Mouse (Mus musculus) cerebellum, postnatal 36 days (tissue): ENCODE measurements around the gene Adgrv1.

Experiments
- DNase-seq, 2 experiments: peaks; one replicate each; pipeline ENCODE4 v3.0.0; 2021 to 2022; ENCODE audit warnings: mixed read lengths in 2 of 2

Gene Adgrv1

DNA sequence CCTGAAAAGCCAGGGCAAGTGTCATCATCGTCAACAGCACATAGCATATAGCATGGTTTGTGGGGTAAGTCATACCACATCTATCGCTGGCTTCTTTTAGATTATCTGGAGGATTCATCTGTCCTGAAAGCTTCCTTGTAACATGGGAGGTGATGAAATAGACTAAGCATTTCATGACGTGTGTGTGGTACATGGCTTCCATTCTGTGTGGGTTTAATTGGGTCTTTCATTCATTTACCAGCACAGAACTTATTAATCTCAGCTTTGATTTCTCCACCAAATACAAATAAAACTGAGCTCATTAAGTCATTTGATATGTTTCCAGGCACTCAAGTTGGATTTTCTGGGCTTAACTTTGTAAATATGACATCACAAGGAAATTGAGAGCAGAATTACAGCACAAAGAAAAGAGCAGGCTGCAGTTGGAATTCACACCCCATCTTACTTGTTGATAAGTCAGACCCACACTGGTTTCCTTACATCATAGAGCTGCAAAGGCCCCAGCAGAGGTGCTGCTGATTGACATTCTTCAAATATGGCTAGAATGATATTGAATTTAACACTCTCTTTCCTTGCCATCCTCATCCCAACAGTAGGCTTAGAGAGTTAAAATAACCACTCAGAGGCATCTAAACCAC, 396.1 kb downstream of the Adgrv1 start:
- no peak for DNase-seq

DNA sequence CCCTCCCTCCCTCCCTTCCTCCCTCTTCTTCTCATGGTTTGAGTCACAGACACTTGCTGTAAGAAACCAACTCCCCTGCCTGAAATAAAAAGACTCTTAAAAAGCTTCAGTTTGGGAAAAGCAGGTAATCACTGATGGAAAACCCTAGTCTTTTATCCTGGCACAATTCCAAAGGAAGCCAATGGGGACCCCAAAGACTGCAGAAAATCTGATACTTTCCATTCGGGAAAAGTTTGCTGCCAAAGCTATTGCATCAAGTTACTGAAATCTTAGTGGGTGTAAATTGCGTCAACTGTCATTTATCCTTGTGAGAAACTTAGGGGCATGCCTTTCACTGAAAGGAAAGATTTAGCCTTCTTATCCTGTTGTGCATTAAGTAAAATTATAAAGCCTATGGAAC, 398.9 kb downstream of the Adgrv1 start:
- no peak for DNase-seq

DNA sequence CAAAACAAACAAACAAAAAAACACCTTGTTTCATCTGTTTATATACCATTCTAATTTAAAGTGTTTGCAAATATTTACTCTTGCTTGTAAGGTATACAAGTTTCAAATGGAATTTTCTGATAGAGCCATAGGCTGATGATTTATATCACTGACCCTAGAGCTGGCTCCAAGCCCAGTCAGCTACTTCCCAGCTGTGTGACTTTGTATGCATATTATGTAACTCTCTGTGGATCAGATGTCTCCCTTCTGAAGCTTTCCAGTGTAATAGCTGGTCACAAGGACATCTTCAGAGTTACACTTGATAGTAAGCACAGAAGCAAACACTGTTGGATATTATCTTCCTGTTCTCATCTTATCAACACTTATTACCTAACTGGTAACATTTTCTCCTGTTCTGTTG, 400.1 kb downstream of the Adgrv1 start:
- no peak for DNase-seq

DNA sequence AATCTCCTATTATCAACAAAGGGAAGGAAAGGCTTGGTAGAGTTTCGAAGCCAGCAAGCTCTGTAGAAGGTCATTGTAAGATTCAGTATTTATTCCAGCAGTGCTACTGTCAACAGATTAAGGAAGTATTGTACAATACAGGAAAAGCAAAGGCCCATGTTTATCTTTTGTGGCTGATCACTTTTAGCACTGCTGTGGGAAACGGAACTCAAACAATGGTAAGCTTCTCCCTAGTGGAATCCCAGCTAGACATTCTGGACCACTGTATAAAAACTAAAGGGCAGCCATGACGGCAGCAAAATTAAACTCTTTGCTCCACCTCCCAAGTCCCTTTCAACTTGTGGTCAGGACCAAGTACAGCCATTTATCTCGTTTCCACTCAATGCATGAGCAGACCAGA, 402.8 kb downstream of the Adgrv1 start:
- DNase-seq, result no peak

DNA sequence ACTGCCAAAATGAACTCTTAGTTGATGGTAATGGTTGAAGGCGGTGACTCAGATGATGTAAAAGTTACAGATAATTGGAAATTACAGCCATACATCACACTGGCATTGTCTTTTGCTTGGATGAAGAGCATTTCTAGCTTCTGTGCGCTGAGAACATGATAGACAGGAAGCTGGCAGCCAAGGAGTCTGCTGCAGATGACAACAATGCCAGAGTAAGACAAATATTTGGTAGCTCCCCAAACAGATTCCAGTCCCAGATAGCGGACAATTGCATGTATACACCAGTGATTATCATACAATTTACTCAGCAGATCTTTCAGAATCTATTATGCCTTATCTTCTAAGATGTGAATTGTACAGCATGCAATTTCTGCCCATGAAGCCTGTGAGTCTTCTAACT, 409.2 kb downstream of the Adgrv1 start:
- DNase-seq, result no peak

DNA sequence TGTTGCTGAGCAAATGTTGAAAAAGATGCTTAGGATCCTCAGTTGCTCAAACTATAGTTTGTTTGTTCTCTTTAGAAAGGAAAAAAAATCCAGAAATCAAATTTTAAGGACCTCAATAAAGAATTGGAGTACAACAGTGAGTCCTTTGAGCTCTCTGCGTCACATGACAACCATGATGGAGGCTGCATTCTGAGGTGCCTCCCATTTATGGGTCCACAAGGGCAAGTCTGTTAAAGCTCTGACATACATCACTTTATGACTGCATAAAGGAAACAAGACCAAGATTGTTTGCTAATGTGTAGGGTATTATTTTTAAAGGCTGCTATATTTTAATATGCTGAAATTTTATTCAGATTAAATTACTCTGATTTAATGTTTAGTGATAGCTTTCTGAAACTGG, 410.6 kb downstream of the Adgrv1 start:
- no peak for DNase-seq

DNA sequence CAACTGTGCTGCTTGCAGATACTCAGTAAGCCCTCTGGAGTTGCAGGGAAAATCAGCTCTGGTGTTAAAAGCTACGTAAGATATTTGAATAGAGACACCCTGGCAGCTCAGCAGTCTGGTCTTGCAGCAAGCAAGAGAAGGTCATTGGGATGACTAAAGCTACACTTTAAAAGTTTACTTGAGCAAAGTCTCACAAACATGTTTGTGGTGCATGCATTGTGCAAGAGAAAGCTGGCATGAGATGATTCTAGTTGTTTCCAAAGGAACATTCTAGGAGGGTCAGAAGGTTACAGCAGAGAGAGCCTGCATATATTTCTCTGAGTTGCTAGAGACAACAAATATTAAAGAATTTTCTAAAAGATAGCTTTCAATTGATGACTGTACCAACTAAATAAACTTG, 421.5 kb downstream of the Adgrv1 start:
- DNase-seq, result no peak

DNA sequence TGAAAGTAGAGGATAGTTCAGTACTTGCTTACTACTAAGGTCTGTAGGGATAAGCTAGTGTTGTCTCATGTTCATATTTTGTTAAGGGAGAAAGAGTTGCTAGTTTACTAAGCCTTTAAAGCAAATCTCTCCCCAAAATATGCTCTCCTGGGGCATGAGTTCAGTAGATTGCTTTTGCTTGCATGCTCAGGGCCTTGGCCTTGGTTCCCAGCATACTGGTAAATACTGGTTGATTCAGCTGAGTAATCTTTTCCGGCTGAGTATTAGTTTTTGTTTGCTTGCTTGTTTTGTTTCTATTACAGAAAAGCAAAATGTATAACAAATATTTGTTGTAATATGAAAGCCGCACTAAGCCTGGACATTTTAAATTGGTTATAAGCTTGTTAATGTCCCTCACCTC, 422.4 kb downstream of the Adgrv1 start:
- DNase-seq, result no peak

DNA sequence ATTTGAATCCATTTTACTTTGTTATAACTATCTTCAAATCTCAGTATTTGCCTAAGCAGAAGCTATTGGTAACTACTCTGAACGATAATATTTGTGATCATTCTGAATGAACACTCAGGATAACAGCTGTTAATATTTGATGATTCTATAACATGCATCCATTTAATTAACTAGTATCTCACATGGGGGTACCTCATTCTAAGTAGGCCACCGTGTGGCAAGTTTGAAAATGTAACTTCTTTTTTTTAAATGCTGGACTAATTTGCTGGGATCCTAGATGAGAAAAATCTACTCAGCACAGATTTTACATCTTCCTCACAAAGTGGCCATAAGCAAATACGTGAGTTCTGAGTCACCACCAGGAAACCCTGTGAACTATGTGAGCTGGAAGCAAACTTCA, 423.1 kb downstream of the Adgrv1 start:
- DNase-seq, result no peak

DNA sequence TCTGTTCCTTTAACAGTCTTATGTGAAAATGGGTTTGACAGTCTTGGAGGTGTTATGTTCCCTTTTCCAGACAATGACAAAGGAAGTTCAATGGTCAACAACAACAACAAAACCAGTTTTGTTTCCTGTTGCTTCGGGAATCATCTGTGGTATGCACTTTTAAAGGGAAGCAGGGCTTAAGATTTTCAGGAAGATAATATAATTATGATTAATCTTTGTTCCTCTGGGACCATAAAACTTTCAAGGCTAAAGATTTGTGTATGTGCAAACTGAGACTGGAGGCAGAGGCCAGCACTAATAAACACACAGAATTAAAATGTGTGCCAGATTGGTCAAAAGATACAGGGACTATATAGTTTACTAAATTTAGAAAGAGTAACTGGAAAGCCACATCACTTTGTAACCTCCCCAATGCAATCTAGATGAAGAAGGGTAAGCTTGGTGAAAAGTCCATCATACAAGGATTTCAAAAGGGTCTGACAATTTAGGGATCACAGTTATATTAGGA, 424.8 kb downstream of the Adgrv1 start:
- no peak for DNase-seq

DNA sequence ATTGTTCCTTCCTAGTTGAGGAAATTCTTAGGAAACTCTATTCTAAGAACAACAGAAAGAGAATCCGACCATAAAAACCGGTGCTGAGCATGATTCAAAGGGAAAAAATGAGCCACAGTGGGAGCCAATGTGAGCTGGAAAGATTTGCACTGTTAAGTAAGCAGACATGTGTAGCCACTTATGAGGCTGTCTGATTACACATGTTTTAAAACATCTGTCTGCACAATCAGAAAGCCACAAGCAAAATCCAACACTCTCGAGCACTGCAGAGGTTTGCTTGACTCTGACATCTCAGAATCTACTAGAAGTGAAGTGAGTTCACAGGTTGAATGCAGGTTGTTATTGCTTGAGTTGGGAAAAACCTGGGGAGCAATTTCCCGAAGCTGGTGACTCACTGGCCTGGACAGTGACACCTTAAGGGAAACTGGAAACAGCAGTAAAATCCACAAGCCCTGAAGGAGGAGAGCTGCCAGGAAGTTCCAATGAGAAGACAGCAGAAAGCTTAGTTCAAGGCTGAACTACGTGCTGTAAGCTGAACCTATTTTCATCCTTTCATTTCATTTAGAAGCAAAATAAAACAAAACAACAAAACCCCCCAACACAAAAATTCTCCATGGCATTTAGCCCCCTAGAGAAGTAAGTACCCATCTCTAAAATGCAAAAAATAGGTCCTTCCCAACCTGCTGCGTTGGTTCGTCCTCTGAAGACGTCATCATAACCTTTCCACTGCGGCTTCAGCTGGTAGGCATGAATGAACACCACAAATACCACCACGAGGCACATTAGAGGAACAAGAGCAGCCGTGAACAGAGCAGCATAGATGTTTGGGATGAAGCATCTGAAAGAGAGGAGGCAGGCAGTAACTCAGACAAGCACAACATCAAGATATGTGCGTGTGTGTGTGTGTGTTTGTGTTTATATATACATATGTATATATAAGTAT, 450.7 kb downstream of the Adgrv1 start:
- DNase-seq, result no peak

DNA sequence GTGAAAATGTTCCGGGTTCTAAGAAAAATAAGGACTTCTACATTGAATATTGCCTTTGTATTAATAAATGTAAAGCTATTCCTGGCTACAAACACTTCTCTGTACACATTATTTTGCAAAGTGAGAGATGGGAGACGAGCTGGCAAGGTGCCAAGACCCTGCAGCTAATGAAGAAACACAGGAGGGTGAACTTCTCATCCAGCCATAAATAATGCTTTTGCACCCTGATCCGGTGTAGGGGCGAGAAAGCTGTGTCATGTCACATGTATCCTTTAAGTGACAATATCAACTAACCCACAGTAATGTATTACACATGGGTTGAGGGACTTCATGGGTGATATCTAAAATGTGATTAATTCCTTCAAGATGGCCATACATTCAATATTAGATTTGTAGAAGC, 451.5 kb downstream of the Adgrv1 start:
- no peak for DNase-seq

DNA sequence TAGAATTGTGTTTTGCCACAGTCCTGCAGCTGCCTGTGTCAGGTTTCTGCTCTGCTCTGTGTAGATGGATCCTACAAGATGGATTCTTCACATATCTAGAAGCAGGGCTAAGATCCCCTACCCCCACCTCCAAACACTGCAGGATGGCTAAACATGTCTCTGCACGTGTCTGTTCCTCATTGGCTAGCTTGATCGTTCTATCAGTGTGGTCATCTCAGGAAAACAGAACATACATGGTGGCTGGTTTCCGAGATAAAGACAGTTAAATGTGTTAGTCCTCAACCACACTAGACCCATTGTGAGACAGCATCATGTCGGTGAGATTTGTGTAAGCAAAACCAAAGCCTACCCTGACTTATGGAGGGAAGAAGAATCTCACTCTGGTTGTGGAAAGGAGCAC, 456.1 kb downstream of the Adgrv1 start:
- DNase-seq, result no peak

DNA sequence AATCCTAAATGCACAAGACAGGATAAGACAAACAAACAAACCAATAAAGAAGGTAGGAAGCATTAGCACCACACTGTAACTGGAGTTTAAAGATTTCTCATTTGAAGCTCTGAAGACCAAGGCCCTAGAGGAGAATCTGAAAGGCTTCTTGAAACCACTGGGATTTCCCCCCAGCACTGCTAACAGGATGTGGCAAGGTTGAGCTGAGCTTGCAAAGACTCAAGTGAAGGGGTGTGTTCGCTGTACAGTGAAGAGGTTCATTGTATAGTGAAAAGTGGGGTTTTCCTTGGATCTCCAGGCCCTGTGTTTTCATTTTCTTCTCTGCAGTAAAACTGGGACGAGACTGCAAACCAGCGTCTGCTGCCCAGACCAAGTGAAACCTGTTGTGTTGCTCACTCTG, 456.9 kb downstream of the Adgrv1 start:
- no peak for DNase-seq

DNA sequence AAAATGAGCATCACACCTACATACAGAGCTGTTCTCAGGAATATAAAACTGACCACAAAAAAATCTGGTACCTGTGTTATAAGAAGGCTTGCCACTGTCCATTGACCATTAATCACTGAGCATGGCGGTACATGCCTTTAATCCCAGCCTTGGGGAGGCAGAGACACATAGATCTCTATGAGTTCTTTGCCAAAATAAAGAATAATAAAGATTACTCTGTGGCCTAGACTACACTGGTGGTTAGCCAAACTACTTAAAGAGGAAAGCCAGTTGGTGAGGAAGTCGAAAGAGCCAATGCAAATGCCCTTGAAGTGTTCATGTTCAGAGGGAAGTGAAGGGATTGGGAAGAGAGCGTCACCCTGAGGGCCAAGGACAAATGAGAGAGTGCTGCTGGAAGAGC, 461.8 kb downstream of the Adgrv1 start:
- DNase-seq, result no peak

DNA sequence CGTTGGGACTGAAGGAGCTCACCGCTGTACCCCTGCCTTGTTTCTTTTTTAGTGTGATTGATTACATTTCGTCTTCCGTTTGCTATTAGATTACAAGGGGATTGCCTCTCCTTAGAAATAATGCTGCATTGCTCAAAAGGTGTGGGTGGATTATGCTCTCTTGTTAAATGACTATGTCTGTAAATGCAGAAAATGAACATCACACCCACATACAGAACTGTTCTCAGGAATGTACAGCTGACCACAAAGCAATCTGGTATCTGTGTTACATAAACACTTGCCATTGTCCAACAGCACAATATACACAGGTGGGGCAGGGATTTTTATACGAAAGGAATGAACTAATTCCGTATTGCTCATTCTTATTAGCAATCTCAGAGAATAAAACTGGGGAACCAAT, 465.5 kb downstream of the Adgrv1 start:
- no peak for DNase-seq

DNA sequence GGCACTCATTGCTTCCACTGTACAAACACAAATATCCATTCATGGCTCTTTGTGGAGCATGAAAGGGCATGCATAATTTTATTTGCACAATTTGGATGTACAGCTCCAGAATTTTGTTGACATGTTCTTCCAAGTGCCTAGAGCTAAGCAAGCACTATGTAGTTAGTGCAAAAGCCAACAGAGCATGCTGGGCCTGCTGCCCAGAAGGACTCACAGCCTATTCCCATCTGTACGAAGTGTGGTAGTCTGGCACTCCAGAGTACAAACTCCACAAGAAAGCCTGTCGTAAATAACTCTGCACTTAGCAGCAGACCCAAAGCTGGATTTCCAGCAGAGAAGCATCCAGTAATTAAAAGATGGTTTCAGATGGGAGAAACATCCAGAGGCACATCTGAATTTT, 473.1 kb downstream of the Adgrv1 start:
- no peak for DNase-seq

DNA sequence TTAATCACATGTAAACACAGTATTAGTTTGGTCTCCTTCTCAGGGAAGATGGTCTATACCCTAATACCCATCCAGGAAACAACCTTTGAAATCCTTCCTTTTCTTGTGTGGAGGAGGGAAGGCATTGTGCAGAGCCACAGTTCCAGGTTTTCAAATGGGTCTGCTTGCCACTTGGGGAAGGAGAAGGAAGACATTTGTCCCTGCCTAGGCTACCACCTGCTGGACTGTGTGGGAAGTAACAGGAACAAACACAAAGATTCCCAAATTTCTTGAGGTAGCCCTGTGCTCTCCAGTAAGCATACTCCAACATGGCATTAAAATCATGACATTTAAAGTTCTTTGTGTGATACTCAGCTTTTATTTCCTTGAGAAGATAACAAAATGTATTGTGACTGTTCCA, 477.6 kb downstream of the Adgrv1 start:
- peak; percentile 37 to 53 for DNase-seq

DNA sequence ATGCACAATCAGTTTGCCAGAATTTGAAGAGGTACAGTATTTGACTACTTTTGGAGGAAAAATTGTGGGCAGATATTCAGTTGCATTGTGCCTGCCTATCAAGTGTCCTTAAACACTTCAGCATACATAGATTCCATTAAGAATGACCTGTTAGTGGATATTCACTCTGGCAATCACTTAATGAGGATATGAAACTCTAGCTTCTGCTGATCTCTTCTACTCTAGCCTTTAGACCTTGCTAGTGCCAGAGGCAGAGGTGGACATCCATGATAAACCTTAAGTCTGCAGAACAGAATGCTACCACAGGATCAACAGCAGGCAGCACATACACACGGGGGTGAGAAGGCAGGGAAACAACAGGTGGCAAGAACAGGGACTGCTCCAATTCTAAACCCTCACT, 488.5 kb downstream of the Adgrv1 start:
- DNase-seq, result no peak

DNA sequence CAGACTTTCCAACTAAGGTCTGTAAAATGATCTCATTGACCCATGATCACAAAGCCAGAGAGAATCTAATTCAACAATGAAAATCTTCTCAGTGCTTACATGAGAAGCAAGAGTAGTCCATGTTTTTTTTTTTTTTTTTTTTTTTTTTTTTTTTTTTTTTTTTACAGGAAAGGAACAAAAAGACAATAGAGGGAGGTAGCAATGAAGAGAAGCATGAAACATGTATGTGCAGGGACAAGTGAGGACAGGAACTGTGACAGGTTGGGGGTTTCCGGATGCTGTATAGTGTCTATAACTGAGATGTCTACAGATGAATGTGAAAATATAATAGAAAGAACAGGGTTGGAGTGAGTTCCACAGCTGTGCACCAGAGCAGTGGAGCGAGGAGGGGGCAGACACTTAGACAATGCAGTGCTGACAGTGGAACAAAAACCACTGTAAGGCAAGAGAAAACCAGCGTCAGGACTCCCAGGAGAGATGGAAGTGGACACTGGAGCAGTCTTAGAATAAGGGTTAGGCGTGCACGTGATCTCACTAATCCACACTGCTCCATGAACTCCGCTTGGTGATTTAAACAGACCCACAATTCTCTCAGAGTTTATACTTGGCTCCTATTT, 490.6 kb downstream of the Adgrv1 start:
- no peak for DNase-seq

DNA sequence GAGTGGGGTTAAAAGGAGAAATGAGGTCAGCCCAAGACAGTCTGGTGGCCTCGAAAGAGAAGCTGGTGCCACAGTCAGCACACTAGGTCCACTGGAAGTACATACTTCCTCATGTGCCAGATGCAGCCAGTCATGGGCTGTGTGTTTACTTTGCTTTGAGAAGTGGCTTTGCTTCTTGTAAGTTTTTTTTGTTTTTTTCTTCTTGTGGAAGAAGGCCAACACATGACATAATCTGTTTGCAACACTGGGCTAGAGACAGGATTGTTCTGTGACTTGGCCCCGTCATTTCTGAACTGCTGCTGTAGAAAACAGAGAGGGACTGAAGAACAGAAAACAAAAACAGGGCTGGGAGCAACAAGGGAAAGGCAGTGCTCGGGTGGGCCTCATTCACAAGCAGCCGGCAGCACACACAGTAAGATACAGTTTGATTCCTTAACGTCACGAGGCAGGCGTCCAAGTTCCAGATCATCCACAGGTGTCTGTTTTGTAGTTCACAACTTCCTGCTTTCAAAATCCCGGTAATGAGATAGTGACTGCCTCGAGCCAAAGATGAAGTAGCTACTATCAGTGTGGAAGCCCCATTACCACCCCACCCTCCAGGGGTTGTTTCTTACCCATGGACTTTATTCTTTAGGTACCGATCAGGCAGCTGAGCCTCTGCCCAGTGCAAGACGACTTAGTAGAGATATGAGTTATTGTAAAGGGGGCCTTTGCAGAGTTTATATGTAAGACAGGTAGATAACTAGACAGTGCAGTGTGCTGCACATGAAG, 496.1 kb downstream of the Adgrv1 start:
- no peak for DNase-seq

DNA sequence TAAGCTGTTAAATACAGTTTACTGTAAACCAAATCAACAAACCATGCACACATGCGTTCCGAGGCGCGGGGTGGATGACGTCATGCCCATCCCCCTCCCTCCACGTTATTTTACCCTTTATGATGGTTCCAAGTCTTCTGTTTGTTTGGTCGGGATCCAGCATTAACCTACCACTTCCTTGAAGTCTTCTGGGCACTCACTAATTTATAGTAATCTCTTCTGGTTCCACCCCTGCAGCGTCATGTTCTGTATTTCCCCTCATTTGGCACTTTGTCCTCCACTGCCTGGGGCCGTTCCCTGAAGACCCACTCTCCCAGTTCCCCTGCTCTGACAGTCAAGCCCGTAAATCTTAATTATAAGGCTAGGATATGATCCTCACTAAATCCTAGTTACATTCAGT, 497.0 kb downstream of the Adgrv1 start:
- DNase-seq, result no peak

DNA sequence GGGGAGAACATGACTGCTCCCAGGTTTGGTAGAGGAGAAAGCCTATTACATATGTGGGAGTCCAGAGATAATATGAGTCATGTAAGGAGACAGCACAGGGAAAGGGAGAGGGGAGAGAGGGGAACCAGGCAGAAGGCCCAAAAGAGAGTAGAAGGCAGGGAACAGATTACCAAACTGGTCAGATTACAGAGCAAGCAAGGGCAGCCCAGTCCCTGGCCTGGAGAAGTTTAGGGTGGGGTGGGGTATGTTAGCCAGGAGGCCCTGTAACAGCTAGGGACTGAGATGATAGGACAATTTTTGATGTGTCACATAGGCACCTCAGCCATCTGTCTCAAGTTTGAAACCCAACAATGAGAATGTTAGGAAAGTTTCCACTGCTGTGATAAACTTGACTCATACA, 498.5 kb downstream of the Adgrv1 start:
- DNase-seq, result no peak
